Mouse (Mus musculus) liver, embryonic 13.5 days (tissue): Measurements from ENCODE around the gene Rad9a. TPM values are rescaled to one million over a fixed set of nuclear protein-coding genes. Genes with fewer than 3 reads are reported as not detected.

Experiments used
- ATAC-seq: fragments of 200-750 bp; cut with Nextera tagmentation; 2 replicates; pipeline ENCODE4 v1.8.0; 2017; ENCODE audit warnings: low read depth, mild to moderate bottlenecking, moderate number of reproducible peaks, moderate library complexity
- DNase-seq: peaks from one replicate; pipeline ENCODE4 v3.0.0; 2022
- H3K27ac ChIP-seq: fragments of 300-500 bp; sonication (generic); 2 replicates; pipeline ENCODE4 v1.5.1; 2015; ENCODE audit warnings: moderate library complexity, mild to moderate bottlenecking, inconsistent platforms
- H3K27me3 ChIP-seq: fragments of 300-500 bp; sonication (generic); 2 replicates; pipeline ENCODE4 v1.6.1; 2015; ENCODE audit warnings: mild to moderate bottlenecking, inconsistent platforms
- H3K36me3 ChIP-seq: fragments of 300-500 bp; sonication (generic); 2 replicates; pipeline ENCODE4 v1.6.1; 2015; ENCODE audit warnings: mild to moderate bottlenecking, inconsistent platforms
- H3K4me1 ChIP-seq: fragments of 300-500 bp; sonication (generic); replicated peaks from 2 replicates; pipeline ENCODE4 v1.6.1; 2015; ENCODE audit warnings: inconsistent platforms
- H3K4me2 ChIP-seq: fragments of 300-500 bp; sonication (generic); 2 replicates; pipeline ENCODE4 v1.6.1; 2015; ENCODE audit warnings: inconsistent platforms, mild to moderate bottlenecking, moderate library complexity
- H3K4me3 ChIP-seq: fragments of 300-500 bp; sonication (generic); replicated peaks from 2 replicates; pipeline ENCODE4 v1.5.1; 2015; ENCODE audit warnings: mild to moderate bottlenecking, inconsistent platforms
- H3K9ac ChIP-seq: fragments of 300-500 bp; sonication (generic); 2 replicates; pipeline ENCODE4 v1.6.1; 2015; ENCODE audit warnings: mild to moderate bottlenecking, inconsistent platforms
- H3K9me3 ChIP-seq: fragments of 300-500 bp; sonication (generic); replicated peaks from 2 replicates; pipeline ENCODE4 v1.6.1; 2016; ENCODE audit warnings: inconsistent platforms
- WGBS: fragments of 180-500 bp; shearing (Covaris S2); methylation state at CpG from one replicate; pipeline ENCODE4 v1.1.7; 2015; ENCODE audit not compliant: insufficient replicate concordance; 5-methylcytosine and 5-hydroxymethylcytosine counted together
- polyA plus RNA-seq: library from polyadenylated mRNA; unstranded; fragments of >200 nt; fragmentation: Nextera tagmentation; extraction: Ambion mirVana; gene quantifications from 2 replicates; pipeline ENCODE4 v1.2.1, GENCODE M21; 2015

Gene Rad9a
- polyA plus RNA-seq, 1 experiment from 2014 or later = 17.4 TPM

GRCm38 (mm10) chr19:4203604-4204326 is 2.3 kb upstream of the Rad9a start:
- H3K27ac ChIP-seq = no peak overlapping the region
- H3K9me3 ChIP-seq = no peaks in the 10 kb centered on the region
- no peak overlapping the region for H3K9ac ChIP-seq
- no peak overlapping the region for H3K4me3 ChIP-seq
- H3K27me3 ChIP-seq = peaks cover 50% of the 10 kb centered on the region
- WGBS = 19% methylated on average over 13 of the region's 13 CpGs
- peaks cover 44% of the 10 kb centered on the region for H3K4me1 ChIP-seq
- DNase-seq (no peak), ATAC-seq (no peak)
- H3K4me2 ChIP-seq = no peak overlapping the region
- H3K36me3 ChIP-seq = peaks cover 16% of the 10 kb centered on the region

GRCm38 (mm10) chr19:4203148-4203547 is 1.7 kb upstream of the Rad9a start:
- Histone ChIP-seq H3K4me1 (peaks cover 40% of the 10 kb centered on the region), H3K9me3 (no peaks in the 10 kb centered on the region), H3K27ac (0 out of 2 replicates have a peak overlapping the region, but pooled peaks have one; percentile 6), H3K4me2 (no peak overlapping the region), H3K36me3 (peaks cover 22% of the 10 kb centered on the region), H3K9ac (no peak overlapping the region), H3K4me3 (no peak overlapping the region), H3K27me3 (peaks cover 45% of the 10 kb centered on the region)
- WGBS = 39% methylated on average over 3 of the region's 3 CpGs
- no peak for DNase-seq
- ATAC-seq = no peak

DNA sequence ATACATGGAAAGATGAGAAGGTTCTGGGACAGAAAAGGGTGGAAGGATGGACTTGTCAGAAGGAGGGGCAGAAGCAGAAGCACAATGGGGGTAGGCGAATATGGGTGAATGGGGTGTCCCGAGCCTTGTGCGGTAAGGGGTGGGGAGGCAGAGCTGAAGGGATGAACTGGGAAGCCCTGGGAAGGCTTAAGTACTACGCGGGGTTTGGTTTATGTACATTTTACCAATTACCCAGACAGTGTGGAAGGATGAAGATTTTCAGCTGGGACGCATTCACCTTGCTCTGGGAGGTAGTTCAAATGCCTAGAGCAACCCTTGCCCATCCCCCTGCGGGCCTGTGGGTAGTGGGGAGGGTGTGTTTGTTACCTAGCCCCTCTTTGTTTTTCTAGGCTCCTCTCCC is 687 bp upstream of the Rad9a start:
- Histone ChIP-seq H3K27ac (peak overlapping the region; percentile 60; the same call in 1 of the 2 replicates), H3K4me3 (peak overlapping the region; percentile 76), H3K4me1 (peaks cover 49% of the 10 kb centered on the region), H3K27me3 (peaks cover 38% of the 10 kb centered on the region), H3K9me3 (no peaks in the 10 kb centered on the region), H3K9ac (peak overlapping the region; percentile 72), H3K4me2 (peak overlapping the region; percentile 89), H3K36me3 (peaks cover 32% of the 10 kb centered on the region)
- no peak for DNase-seq
- WGBS = 39% methylated on average over 7 of the region's 7 CpGs
- ATAC-seq = no peak

DNA sequence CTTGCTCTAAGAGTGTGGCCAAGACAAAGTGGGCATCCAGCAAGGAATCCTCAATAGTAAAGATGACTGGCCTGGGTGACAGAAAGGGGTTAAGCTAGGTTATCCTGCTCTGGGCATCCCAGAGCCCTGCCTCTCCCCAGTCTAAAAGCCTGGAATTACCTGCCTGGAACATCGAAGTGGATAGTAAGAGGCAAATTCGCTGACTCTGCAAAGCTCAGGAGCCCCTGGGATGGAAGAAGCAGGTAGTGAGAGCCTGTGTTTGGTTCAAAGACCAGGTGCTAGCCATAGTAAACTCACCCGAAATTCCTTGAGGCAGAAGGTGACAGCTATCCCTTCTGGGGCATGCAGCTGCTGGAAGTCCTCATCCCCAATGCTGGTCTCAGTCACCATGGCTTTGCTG is 4.3 kb downstream of the Rad9a start:
- H3K27me3 ChIP-seq = no peaks in the 10 kb centered on the region
- no peak overlapping the region for H3K4me3 ChIP-seq
- H3K9me3 ChIP-seq = no peaks in the 10 kb centered on the region
- ATAC-seq (no peak), DNase-seq (no peak)
- H3K27ac ChIP-seq = peak overlapping the region; percentile 59
- 59% methylated on average over 3 of the region's 3 CpGs for WGBS
- no peak overlapping the region for H3K4me2 ChIP-seq
- H3K36me3 ChIP-seq = peaks cover 74% of the 10 kb centered on the region
- 0 out of 2 replicates have a peak overlapping the region, but pooled peaks have one; percentile 34 for H3K9ac ChIP-seq
- peaks cover 87% of the 10 kb centered on the region for H3K4me1 ChIP-seq

- 53% methylated on average over 5 of the region's 5 CpGs for WGBS
- Histone ChIP-seq H3K4me1 (peaks cover 82% of the 10 kb centered on the region), H3K4me2 (no peak overlapping the region), H3K9ac (peak overlapping the region; percentile 34; the same call in 1 of the 2 replicates), H3K36me3 (peaks cover 74% of the 10 kb centered on the region), H3K9me3 (no peaks in the 10 kb centered on the region), H3K27me3 (no peaks in the 10 kb centered on the region), H3K4me3 (no peak overlapping the region), H3K27ac (peak overlapping the region; percentile 59; the same call in 1 of the 2 replicates)
- DNase-seq (no peak), ATAC-seq (no peak)
Observed at GRCm38 (mm10) chr19:4196548-4196947, 4.9 kb downstream of the Rad9a start.

DNA sequence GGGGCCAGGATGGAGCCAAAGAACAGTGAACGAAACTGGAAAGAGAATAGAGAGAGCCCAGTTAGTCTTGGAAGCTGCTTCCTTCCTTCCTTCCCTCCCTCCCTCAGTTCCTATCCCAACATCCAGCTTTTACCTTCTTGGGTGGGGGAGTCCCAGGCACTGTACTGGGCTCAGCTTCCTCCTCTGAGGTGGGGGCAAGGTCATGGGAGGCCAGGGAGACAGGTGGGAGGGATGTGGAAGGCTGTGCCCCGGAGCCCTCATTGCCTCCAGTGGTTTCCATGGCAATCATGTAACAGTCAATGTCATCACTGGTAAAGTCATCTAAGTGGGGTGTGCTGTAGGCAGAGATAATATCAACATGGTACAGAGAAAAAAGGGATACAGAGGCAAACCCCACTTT is 5.4 kb downstream of the Rad9a start:
- Histone ChIP-seq H3K27ac (0 out of 2 replicates have a peak overlapping the region, but pooled peaks have one; percentile 25), H3K4me3 (no peak overlapping the region), H3K9ac (no peak overlapping the region), H3K9me3 (no peaks in the 10 kb centered on the region), H3K36me3 (peaks cover 74% of the 10 kb centered on the region), H3K27me3 (no peaks in the 10 kb centered on the region), H3K4me1 (peaks cover 87% of the 10 kb centered on the region), H3K4me2 (no peak overlapping the region)
- DNase-seq (no peak), ATAC-seq (no peak)
- WGBS = 73% methylated on average over 2 of the region's 2 CpGs

GRCm38 (mm10) chr19:4194776-4195650 is 6.4 kb downstream of the Rad9a start:
- Histone ChIP-seq H3K9ac (no peak overlapping the region), H3K4me1 (peaks cover 88% of the 10 kb centered on the region), H3K27me3 (no peaks in the 10 kb centered on the region), H3K9me3 (no peaks in the 10 kb centered on the region), H3K4me2 (no peak overlapping the region), H3K36me3 (peaks cover 69% of the 10 kb centered on the region), H3K4me3 (no peak overlapping the region), H3K27ac (0 out of 2 replicates have a peak overlapping the region, but pooled peaks have one; percentile 91)
- DNase-seq = no peak
- WGBS = 80% methylated on average over 12 of the region's 12 CpGs
- no peak for ATAC-seq

DNA sequence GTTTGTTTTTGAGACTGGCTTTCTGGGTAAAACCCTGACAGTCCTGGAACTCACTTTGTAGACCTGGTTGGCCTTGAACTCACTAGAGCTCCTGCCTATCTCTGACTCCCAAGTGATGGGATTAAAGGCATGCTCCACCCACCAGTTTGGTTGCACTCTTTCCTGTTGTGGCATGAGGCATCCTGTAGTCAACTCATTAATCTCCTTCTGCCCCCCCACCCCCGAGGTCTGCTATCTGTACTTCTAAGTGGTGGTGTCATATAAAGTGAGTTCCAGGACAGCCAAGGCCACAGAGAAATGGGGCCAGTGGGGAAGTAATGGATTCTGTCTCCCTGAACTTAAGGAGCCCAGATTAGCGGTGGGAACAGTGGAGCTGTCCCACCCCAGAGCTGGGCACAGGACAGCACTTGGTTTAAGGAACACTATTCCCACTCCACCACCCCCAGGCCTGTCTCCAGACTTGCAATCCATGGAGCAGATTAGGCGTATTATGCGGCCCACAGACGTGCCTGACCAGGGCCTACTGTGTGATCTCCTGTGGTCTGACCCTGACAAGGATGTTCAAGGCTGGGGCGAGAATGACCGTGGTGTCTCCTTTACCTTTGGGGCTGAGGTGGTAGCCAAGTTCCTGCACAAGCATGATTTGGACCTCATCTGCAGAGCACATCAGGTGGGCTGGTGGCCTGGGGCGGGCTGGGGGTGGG is 7.3 kb downstream of the Rad9a start:
- Histone ChIP-seq H3K27ac (peak overlapping the region; percentile 91; the same call in 1 of the 2 replicates), H3K9me3 (no peaks in the 10 kb centered on the region), H3K27me3 (no peaks in the 10 kb centered on the region), H3K4me3 (no peak overlapping the region), H3K4me1 (peaks cover 79% of the 10 kb centered on the region), H3K4me2 (peak overlapping the region; percentile 90), H3K9ac (peak overlapping the region; percentile 97), H3K36me3 (peaks cover 61% of the 10 kb centered on the region)
- DNase-seq = no peak
- ATAC-seq = no peak
- 71% methylated on average over 8 of the region's 8 CpGs for WGBS

- Histone ChIP-seq H3K4me2 (peak overlapping the region; percentile 90), H3K4me3 (peak overlapping the region; percentile 93), H3K4me1 (peaks cover 73% of the 10 kb centered on the region), H3K27ac (peak overlapping the region; percentile 91), H3K27me3 (no peaks in the 10 kb centered on the region), H3K9me3 (no peaks in the 10 kb centered on the region), H3K36me3 (peaks cover 52% of the 10 kb centered on the region), H3K9ac (peak overlapping the region; percentile 97)
- DNase-seq (no peak), ATAC-seq (no peak)
- WGBS = 50% methylated on average over 6 of the region's 6 CpGs
Observed at GRCm38 (mm10) chr19:4193129-4193528, 8.3 kb downstream of the Rad9a start.

GRCm38 (mm10) chr19:4192251-4192985 is 9.0 kb downstream of the Rad9a start:
- H3K36me3 ChIP-seq = peaks cover 45% of the 10 kb centered on the region
- ATAC-seq (peak; percentile 62), DNase-seq (no peak)
- H3K27me3 ChIP-seq = no peaks in the 10 kb centered on the region
- H3K27ac ChIP-seq = peak overlapping the region; percentile 91
- peak overlapping the region; percentile 90 for H3K4me2 ChIP-seq
- under 1% methylated on average over 51 of the region's 52 CpGs for WGBS
- H3K4me1 ChIP-seq = peaks cover 68% of the 10 kb centered on the region
- peak overlapping the region; percentile 97 for H3K9ac ChIP-seq
- H3K4me3 ChIP-seq = peak overlapping the region; percentile 93
- H3K9me3 ChIP-seq = no peaks in the 10 kb centered on the region
